Mouse (Mus musculus) heart, adult 18-20 months (tissue): ENCODE measurements around the gene Fcer1g. TPM values are rescaled to one million over a fixed set of nuclear protein-coding genes. Genes with fewer than 3 reads are reported as not detected.
"Not testable (repeated sequence)": the region's sequence is repeated elsewhere in the genome, so short reads cannot be mapped to it uniquely, and the experiment has no call there.

Experiments used
- DNase-seq, 2 experiments: peaks; one replicate each; pipeline ENCODE4 v3.0.0; 2021 to 2022; ENCODE audit warnings: mixed read lengths in 1 of 2
- total RNA-seq, 2 experiments: library from RNA; stranded (reverse); gene quantifications; 2 replicates each; pipeline ENCODE4 v1.2.3; 2021

The Fcer1g gene
- total RNA-seq, 2 experiments from 2014 or later = 10.2 to 13.4 TPM

- DNase-seq = not testable (repeated sequence)
Measured at GRCm38 (mm10) chr1:171241952-171242351, 7.8 kb upstream of the Fcer1g start.

GRCm38 (mm10) chr1:171240911-171241310 is 6.7 kb upstream of the Fcer1g start:
- no peak for DNase-seq

DNA sequence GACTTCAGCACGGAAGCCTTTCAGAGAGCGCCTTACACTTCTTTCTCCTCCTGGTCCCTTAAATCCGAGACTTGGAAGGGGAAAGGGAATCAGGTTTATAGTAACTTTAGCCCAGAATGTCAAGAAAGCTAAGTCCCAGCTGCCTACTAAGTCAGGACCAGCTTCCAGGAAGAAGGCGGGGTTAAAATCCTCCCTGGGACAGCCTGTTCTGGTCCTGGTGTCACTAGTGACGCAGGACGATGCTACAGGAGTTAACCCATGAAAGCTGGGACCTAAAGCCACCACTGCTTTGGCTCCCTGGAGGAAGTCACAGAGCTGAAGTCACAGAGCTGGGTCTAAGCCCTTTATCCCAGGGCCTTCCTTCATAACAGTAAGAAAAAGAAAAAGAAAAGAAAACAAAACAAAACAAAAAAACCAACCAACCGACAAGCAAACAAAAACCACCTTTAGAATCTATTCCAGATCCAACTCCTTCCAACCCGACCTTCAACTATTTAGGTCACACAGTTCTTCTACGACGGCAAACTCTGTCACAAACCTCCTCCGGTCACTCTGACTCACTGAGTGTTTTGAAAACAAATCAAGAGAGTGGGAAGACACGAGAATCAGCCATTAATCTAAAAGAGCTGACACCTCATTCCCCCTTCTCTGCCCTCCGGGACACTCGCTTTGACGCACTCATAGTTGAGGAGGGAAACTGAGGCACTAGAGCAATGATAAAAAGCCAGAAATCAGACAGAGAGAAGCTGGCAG is 6.0 kb upstream of the Fcer1g start:
- peak; percentile 77 to 85 for DNase-seq

DNA sequence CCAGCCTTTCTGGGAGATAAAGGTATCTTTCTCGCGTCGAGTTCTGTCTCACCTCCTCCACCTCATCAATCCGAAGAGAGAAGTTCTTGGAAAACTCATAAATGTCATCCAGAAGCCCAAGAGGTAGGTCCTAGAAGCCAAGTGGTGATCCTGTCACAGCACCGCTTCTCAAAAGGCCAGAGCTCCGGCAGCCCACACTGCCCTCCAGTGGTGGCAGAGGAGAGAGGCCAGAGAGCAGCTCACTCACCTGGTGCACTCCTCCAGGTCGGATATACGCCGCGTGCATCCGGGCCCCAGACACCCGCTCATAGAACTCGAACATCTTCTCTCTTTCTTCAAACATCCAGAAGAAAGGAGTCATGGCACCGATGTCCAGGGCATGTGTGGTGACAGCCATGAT is 4.3 kb upstream of the Fcer1g start:
- DNase-seq = peak; percentile 53 to 73

- no peak for DNase-seq
Measured at GRCm38 (mm10) chr1:171237438-171237837, 3.3 kb upstream of the Fcer1g start.

- DNase-seq = peak in 1 of 2 experiments; percentile 47
Measured at GRCm38 (mm10) chr1:171235791-171236190, 1.6 kb upstream of the Fcer1g start.

DNA sequence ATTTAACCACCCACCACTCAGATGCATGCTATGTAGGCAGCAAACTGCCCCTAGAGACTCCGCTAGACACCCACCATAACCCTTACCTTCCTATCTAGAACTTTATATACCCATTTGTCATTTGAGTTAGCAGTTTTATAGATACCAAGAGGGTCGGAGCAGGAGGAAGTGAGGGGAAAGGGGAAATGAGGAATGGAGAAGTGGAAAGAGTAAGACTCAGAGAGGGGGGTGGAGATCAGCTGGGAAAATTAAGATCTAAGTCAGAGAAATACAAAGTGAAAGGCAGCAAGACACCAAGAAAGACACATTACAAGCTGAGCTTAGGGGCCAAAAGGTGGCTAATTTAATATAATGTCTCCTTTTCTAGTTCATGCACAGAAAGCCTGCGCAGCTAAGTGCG is 373 bp upstream of the Fcer1g start:
- DNase-seq = no peak

GRCm38 (mm10) chr1:171232800-171233730 is 1.1 kb downstream of the Fcer1g start:
- peak in 1 of 2 experiments; percentile 38 for DNase-seq

DNA sequence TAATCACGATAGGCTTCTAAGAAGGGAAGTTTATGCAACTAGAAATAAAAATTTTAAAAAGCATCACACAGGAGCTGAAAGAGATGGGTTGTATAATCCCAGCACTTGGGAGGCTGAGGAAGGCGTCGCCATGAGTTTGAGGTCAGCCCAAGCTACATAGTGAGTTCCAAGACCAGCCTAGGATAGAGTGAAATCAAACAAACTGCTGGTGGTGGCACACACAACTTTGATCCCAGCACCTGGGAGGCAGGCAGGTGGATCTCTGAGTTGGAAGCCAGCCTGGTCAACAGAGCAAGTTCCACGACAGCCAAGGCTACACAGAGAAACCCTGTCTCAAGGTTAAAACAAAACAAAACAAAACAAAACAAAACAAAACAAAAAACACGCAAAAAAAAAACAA is 1.8 kb downstream of the Fcer1g start:
- DNase-seq = no peak

- no peak for DNase-seq
Measured at GRCm38 (mm10) chr1:171231844-171232243, 2.3 kb downstream of the Fcer1g start.

GRCm38 (mm10) chr1:171230215-171230614 is 4.0 kb downstream of the Fcer1g start:
- DNase-seq = no peak

GRCm38 (mm10) chr1:171229750-171230149 is 4.4 kb downstream of the Fcer1g start:
- no peak for DNase-seq

- no peak for DNase-seq
Measured at GRCm38 (mm10) chr1:171227879-171228278, 6.3 kb downstream of the Fcer1g start.

DNA sequence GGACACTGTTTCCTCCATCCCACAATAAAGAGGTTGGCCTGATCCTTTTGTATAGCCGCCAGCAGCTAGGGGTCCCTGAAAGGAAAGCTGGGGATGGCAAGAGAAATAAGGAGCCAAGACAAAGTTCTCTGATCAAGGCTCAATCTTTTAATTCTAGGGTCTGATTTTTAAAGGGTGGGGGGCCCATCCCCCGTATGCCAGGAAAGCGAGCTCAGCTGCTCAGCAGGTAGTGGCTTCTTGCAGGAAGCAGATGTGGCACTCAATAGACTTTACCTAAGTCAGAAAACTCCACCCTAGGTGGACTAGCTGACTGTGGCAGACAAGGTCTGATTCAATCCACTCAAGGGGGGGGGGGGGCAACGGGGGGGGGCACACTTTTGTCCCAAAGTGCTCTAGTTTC is 7.4 kb downstream of the Fcer1g start:
- no peak for DNase-seq

- no peak for DNase-seq
Measured at GRCm38 (mm10) chr1:171224857-171225256, 9.3 kb downstream of the Fcer1g start, which contains the start of gene Apoa2. Gene Apoa2 (plus strand): TSS chr1:171225054.

- peak; percentile 56 to 61 for DNase-seq
Measured at GRCm38 (mm10) chr1:171223796-171224195, 10.4 kb downstream of the Fcer1g start.

GRCm38 (mm10) chr1:171223168-171223567 is 11.0 kb downstream of the Fcer1g start:
- DNase-seq = no peak

DNA sequence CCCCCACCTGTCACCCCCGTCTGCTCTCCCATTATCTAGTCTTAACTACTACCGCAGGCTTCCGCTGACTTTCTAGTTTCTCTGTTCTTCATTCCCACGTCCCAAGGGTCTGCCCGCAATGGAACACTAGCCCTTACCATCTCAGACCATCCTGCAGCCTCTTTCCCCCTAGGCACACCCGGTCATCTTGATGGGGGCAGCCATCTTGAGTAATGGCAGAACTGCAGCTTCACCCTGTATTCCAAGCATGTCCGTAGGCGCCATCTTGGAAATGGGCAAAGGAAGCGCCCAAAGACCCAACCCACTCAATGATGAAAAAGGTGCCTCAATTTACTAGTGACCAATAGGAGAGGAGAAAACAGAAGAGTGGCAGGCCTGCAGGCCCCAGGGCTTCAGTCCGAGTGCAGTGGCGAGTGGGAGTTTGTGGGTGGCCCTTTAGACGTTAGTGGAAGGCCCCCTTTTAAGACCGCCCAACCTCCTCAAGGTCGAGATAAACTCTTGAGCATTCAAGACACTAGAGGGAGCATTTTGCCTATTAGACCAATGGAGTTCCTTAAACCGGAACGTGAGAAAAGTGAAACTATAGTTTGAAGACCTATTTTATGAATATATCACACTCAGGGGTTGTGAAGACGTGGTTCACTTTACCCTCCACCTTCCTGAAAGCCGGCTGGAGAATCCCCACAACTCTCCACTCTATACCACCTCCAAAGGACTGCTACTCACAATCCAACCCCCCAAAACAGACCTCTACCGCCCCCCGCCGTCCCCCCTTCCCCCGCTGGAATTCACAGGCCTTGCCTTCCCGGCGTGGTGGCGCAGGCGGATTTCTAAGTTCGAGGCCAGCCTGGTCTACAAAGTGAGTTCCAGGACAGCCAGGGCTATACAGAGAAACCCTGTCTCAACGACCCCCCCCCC is 11.7 kb downstream of the Fcer1g start, which contains the start of gene Tomm40l:
Tomm40l (minus strand) TSS at position 277 of the 918 bp plus-strand sequence.
- peak; percentile 96 to 99 for DNase-seq

- peak in 1 of 2 experiments; percentile 18 for DNase-seq
Measured at GRCm38 (mm10) chr1:171221281-171222193, 12.6 kb downstream of the Fcer1g start.

DNA sequence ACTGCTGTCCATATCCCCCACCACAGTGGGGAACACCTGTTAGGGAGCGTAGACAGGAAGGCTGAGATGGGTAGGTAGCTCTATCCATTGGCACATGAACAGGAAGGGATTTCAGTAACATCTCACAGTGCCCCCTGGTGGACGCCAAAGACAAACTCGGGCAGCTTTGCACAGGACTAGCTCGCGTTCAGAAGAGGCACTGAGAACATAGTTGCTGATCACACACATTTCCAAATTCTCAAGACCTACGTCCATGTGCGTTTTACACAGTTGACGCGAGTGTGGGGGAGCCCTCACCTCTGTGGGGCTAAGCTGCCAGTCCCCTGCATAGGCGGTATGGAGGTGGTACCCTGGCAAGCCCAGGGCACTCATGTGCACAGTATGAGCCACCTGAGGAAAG is 13.3 kb downstream of the Fcer1g start:
- peak; percentile 84 to 93 for DNase-seq
